Mouse (Mus musculus) liver, embryonic 13.5 days (tissue): Measurements from ENCODE around the gene Klf9. TPM values are rescaled to one million over a fixed set of nuclear protein-coding genes. Genes with fewer than 3 reads are reported as not detected.
"Not testable (repeated sequence)": the region's sequence is repeated elsewhere in the genome, so short reads cannot be mapped to it uniquely, and the experiment has no call there.

Experiments
- ATAC-seq: fragments of 200-750 bp; cut with Nextera tagmentation; 2 replicates; pipeline ENCODE4 v1.8.0; 2017; ENCODE audit warnings: low read depth, mild to moderate bottlenecking, moderate number of reproducible peaks, moderate library complexity
- DNase-seq: peaks from one replicate; pipeline ENCODE4 v3.0.0; 2022
- H3K27ac ChIP-seq: fragments of 300-500 bp; sonication (generic); 2 replicates; pipeline ENCODE4 v1.5.1; 2015; ENCODE audit warnings: moderate library complexity, mild to moderate bottlenecking, inconsistent platforms
- H3K27me3 ChIP-seq: fragments of 300-500 bp; sonication (generic); 2 replicates; pipeline ENCODE4 v1.6.1; 2015; ENCODE audit warnings: mild to moderate bottlenecking, inconsistent platforms
- H3K36me3 ChIP-seq: fragments of 300-500 bp; sonication (generic); 2 replicates; pipeline ENCODE4 v1.6.1; 2015; ENCODE audit warnings: mild to moderate bottlenecking, inconsistent platforms
- H3K4me1 ChIP-seq: fragments of 300-500 bp; sonication (generic); replicated peaks from 2 replicates; pipeline ENCODE4 v1.6.1; 2015; ENCODE audit warnings: inconsistent platforms
- H3K4me2 ChIP-seq: fragments of 300-500 bp; sonication (generic); 2 replicates; pipeline ENCODE4 v1.6.1; 2015; ENCODE audit warnings: inconsistent platforms, mild to moderate bottlenecking, moderate library complexity
- H3K4me3 ChIP-seq: fragments of 300-500 bp; sonication (generic); replicated peaks from 2 replicates; pipeline ENCODE4 v1.5.1; 2015; ENCODE audit warnings: mild to moderate bottlenecking, inconsistent platforms
- H3K9ac ChIP-seq: fragments of 300-500 bp; sonication (generic); 2 replicates; pipeline ENCODE4 v1.6.1; 2015; ENCODE audit warnings: mild to moderate bottlenecking, inconsistent platforms
- H3K9me3 ChIP-seq: fragments of 300-500 bp; sonication (generic); replicated peaks from 2 replicates; pipeline ENCODE4 v1.6.1; 2016; ENCODE audit warnings: inconsistent platforms
- WGBS: fragments of 180-500 bp; shearing (Covaris S2); methylation state at CpG from one replicate; pipeline ENCODE4 v1.1.7; 2015; ENCODE audit not compliant: insufficient replicate concordance; 5-methylcytosine and 5-hydroxymethylcytosine counted together
- polyA plus RNA-seq: library from polyadenylated mRNA; unstranded; fragments of >200 nt; fragmentation: Nextera tagmentation; extraction: Ambion mirVana; gene quantifications from 2 replicates; pipeline ENCODE4 v1.2.1, GENCODE M21; 2015

Klf9 gene
- polyA plus RNA-seq, 1 experiment from 2014 or later = 1.6 TPM

DNA sequence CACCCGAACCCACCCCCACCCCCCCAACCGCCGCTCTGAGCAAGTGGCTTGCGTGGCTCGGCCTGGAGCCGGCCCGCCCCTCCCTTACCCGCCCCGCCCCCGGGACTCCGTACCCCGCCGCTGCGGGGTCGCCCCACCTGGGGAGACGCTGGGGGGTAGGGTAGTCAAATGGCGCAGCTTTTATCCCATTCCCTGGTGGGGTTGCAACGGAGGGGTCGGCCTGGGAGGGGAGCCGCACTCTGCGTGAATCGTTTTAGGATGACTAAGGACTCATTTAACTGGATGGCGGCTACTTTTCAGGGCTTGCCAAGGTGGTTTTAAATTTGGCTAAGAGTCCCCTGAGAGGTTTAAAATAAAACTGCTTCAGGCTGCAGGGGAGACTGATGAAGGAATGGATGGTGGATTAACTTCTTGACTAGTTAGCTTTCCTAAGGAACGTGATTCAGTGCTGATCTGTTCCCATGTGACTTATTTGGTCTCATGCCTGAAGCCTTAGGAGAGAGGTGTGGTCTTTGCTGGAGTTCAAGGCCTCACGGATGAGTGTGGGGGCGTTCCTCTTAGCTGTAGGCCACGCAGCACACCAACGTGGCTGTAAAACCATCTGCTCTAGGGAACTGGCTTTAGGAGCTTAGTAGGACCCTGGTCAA lies 1.5 kb downstream of the Klf9 start:
- Histone ChIP-seq H3K4me1 (peaks cover 64% of the 10 kb centered on the region), H3K9me3 (no peaks in the 10 kb centered on the region), H3K4me3 (peak overlapping the region; percentile 71), H3K4me2 (peak overlapping the region; percentile 99), H3K36me3 (no peaks in the 10 kb centered on the region), H3K27me3 (peaks cover 13% of the 10 kb centered on the region), H3K9ac (peak overlapping the region; percentile 77), H3K27ac (no peak overlapping the region)
- 3% methylated on average over 28 of the region's 28 CpGs for WGBS
- DNase-seq (no peak), ATAC-seq (no peak)

DNA sequence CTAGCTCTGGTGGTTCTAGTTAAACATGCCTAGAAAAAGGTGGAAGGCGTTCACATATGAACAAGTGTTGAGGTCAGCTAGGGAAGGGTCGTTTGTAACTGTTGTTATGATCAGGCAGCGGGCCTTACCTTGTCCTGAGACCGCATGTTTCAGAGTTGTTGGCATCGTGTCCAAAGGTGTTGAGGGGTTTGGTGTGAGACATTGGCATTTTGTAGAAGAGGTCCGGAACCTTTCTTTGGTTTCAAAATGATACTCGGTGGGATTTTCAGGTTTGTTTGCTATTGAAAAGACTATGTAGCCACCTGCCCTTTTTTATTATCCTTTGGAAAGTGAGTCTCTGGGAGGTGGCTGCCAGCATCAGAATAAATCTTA lies 2.0 kb downstream of the Klf9 start:
- Histone ChIP-seq H3K9ac (peak overlapping the region; percentile 77; the same call in 1 of the 2 replicates), H3K27me3 (peaks cover 9% of the 10 kb centered on the region), H3K4me1 (peaks cover 66% of the 10 kb centered on the region), H3K9me3 (no peaks in the 10 kb centered on the region), H3K36me3 (no peaks in the 10 kb centered on the region), H3K27ac (no peak overlapping the region), H3K4me3 (peak overlapping the region; percentile 71), H3K4me2 (peak overlapping the region; percentile 99)
- 63% methylated on average over 7 of the region's 7 CpGs for WGBS
- DNase-seq (no peak), ATAC-seq (no peak)

GRCm38 (mm10) chr19:23143541-23143940 lies 2.5 kb downstream of the Klf9 start:
- ATAC-seq = no peak
- Histone ChIP-seq H3K36me3 (no peaks in the 10 kb centered on the region), H3K4me2 (peak overlapping the region; percentile 99), H3K9me3 (no peaks in the 10 kb centered on the region), H3K4me3 (peak overlapping the region; percentile 71; the same call in 1 of the 2 replicates), H3K9ac (no peak overlapping the region), H3K27me3 (peaks cover 5% of the 10 kb centered on the region; the same call in 1 of the 2 replicates), H3K4me1 (peaks cover 66% of the 10 kb centered on the region), H3K27ac (no peak overlapping the region)
- no peak for DNase-seq
- 73% methylated on average over 8 of the region's 8 CpGs for WGBS

DNA sequence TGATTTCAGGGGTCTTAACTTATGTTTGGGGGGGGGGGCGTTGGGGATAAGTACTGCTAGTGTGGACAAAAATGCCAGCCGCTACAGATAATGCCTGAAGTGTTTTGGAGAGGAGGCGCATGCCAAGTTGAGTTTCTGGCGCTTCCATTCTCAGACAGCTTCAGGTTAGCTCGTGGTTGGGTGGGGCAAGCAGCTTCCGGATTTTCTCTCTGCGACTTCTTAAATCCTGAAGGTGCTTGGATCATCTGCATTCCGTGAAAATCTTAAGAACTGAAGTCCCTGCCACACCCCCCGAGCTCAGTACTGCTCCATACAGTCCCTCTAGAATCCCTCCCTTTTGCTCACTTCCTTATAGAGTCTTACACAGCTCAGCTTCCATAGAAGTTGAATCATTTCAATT lies 3.0 kb downstream of the Klf9 start:
- peaks cover 67% of the 10 kb centered on the region for H3K4me1 ChIP-seq
- H3K36me3 ChIP-seq = no peaks in the 10 kb centered on the region
- no peak for DNase-seq
- 52% methylated on average over 9 of the region's 9 CpGs for WGBS
- H3K9me3 ChIP-seq = no peaks in the 10 kb centered on the region
- H3K27me3 ChIP-seq = peaks cover 5% of the 10 kb centered on the region; the same call in 1 of the 2 replicates
- no peak overlapping the region for H3K4me3 ChIP-seq
- H3K4me2 ChIP-seq = no peak overlapping the region
- H3K9ac ChIP-seq = no peak overlapping the region
- ATAC-seq = no peak
- H3K27ac ChIP-seq = no peak overlapping the region

DNA sequence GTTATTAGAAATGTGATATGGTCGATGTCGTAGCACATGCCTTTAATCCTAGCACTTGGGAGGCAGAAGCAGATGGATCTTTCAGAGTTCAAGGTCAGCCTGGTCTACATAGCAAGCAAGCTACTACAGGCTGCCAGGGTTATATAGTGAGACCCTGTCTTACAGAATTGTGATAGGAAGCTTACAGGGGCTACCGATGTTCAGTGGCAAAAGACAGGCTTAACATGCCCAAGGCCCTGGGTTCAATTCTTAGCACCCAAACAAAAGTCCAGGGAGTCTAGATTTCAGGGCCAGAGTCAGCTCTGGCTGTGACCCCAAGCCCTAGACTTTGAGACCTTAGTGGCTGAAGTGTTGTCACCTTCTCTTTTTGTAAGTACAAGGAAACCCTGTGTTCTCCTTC lies 4.1 kb downstream of the Klf9 start:
- DNase-seq (no peak), ATAC-seq (no peak)
- Histone ChIP-seq H3K27me3 (peaks cover 5% of the 10 kb centered on the region; the same call in 1 of the 2 replicates), H3K4me1 (peaks cover 72% of the 10 kb centered on the region), H3K36me3 (no peaks in the 10 kb centered on the region), H3K4me2 (no peak overlapping the region), H3K9me3 (no peaks in the 10 kb centered on the region), H3K9ac (no peak overlapping the region), H3K27ac (no peak overlapping the region), H3K4me3 (no peak overlapping the region)
- WGBS = 88% methylated on average over 3 of the region's 3 CpGs

DNA sequence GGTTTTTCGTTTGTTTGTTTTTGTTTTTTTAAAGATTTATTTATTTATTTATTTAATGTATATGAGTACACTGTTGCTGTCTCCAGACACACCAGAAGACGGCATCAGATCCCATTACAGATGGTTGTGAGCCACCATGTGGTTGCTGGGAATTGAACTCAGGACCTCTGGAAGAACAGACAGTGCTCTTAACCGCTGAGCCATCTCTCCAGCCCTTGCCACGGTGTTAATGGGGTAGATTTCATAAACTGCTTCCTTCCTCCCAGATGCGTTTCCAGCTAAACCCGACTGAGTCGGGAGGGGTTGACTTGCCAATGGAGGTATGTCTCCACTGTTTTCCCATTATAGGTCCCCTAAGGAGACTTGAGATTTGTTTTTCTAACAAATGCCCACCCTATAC lies 4.5 kb downstream of the Klf9 start:
- H3K4me1 ChIP-seq = peaks cover 75% of the 10 kb centered on the region
- not testable (repeated sequence) for H3K4me2 ChIP-seq, H3K36me3 ChIP-seq, H3K9ac ChIP-seq, ATAC-seq, H3K27ac ChIP-seq, H3K9me3 ChIP-seq, DNase-seq, H3K27me3 ChIP-seq, H3K4me3 ChIP-seq
- WGBS = 77% methylated on average over 7 of the region's 7 CpGs

DNA sequence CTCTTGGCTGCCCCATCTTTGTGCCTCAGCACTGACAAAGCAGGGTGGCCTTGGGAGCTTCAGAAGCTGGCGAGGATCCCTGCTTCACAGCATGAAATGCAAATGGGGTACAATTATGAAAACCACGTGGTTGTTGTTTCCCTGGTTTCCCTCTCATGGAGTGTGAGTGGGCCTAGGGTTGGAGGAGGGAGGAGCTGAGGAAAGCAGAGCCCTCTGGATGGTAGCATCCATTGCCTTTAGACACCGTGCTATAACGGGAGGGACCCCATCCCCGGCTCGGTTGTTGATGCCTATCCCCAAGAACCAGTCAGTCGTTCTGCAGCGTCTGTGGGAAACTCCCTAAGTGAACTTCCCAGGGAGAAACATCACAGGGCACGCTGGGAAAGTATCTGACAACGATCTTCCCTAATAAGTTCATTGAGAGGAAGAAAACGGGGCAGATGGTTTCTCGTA lies 5.4 kb downstream of the Klf9 start:
- H3K9me3 ChIP-seq = no peaks in the 10 kb centered on the region
- H3K4me3 ChIP-seq = no peak overlapping the region
- 0 out of 2 replicates have a peak overlapping the region, but pooled peaks have one; percentile 41 for H3K9ac ChIP-seq
- no peak overlapping the region for H3K27ac ChIP-seq
- H3K36me3 ChIP-seq = no peaks in the 10 kb centered on the region
- ATAC-seq (no peak), DNase-seq (no peak)
- 0 out of 2 replicates have a peak overlapping the region, but pooled peaks have one; percentile 2 for H3K4me2 ChIP-seq
- WGBS = 63% methylated on average over 12 of the region's 12 CpGs
- peaks cover 5% of the 10 kb centered on the region; the same call in 1 of the 2 replicates for H3K27me3 ChIP-seq
- H3K4me1 ChIP-seq = peaks cover 79% of the 10 kb centered on the region

DNA sequence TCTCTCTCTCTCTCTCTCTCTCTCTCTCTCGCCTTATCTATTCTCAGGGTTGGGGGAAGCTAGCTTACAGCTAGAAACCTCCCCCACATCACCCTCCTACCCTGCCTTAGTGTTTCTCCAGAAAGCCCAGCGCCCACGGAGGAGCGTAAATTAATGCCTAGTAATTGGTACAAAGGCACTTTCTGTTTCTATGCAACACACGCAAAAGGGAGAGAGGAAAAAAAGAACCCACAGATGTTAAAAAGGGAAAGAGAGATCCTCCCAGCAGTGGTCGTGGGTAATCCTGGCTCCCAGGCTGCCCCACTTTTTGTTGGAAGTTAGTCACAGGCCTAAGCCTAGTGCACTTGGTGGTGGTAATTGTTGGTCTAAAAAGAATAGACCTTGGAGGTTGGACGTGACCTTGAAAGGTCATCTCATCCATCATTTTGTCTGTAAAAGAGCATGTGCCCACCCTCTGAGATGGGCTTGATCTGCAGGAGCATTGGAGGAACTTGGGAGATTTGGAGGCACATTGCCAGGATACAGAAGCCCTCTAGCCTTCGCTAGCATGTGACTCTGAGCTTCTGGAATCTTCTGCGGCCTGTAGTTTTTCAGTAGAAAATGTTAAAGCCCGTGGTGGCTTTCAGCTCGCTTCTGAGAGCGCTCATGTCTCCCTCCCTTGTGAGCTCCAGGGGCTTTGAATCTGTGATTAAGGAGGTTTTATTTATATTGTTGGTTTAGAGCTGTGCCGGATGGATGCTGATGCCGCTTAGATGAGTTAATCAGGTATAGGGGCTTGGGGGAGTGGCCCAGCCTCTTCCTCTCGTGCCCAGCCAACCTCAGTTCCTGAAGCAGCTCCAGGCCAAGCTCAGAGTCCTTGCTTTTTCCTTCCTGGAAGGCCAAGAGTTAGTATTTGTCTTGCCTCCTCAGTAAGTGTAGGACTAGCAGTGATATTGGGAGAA lies 6.3 kb downstream of the Klf9 start:
- WGBS = 68% methylated on average over 15 of the region's 15 CpGs
- Histone ChIP-seq H3K4me2 (0 out of 2 replicates have a peak overlapping the region, but pooled peaks have one; percentile 2), H3K27me3 (peaks cover 5% of the 10 kb centered on the region; the same call in 1 of the 2 replicates), H3K4me1 (peaks cover 79% of the 10 kb centered on the region), H3K27ac (no peak overlapping the region), H3K4me3 (no peak overlapping the region), H3K9ac (peak overlapping the region; percentile 41; the same call in 1 of the 2 replicates), H3K36me3 (no peaks in the 10 kb centered on the region), H3K9me3 (no peaks in the 10 kb centered on the region)
- ATAC-seq (no peak), DNase-seq (no peak)

GRCm38 (mm10) chr19:23149465-23150410 lies 8.7 kb downstream of the Klf9 start:
- H3K4me1 ChIP-seq = peaks cover 77% of the 10 kb centered on the region
- no peaks in the 10 kb centered on the region for H3K9me3 ChIP-seq
- no peak for DNase-seq
- ATAC-seq = no peak
- H3K27ac ChIP-seq = peak overlapping the region; percentile 83
- H3K9ac ChIP-seq = no peak overlapping the region
- H3K4me3 ChIP-seq = no peak overlapping the region
- WGBS = 57% methylated on average over 7 of the region's 7 CpGs
- H3K27me3 ChIP-seq = no peaks in the 10 kb centered on the region
- no peaks in the 10 kb centered on the region for H3K36me3 ChIP-seq
- no peak overlapping the region for H3K4me2 ChIP-seq

DNA sequence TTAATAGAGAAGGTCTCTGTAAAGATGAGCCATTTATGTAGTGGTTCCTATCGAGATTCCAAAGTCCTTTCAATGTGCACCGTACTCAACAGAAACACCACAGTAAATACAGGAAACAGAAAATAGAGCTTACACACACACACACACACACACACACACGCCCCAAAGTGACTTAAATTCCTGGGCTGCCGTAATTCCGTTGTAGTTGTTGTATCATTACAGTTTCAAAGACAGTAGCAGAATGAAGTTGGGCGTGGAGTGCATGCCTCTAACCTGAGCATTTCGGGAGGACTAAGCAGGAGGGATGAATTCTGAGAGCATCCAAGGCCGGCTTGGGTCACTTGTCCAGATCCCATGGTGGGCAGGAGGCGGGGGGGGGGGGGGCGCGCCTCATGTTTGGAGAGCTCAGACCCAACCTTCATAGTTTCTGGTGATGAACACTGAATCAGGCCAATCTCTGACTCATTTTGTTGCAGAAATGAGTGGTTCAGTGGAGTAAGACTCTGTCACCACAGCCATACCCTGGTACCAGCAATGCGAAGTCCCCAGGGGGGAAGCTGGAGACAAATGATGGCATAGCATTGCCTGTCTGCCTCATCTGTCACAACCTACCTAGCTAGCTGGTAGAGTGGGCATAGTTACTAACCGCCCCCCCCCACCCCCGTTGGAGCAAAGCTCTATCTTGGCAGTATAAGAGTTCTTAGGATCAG lies 9.7 kb downstream of the Klf9 start:
- peak overlapping the region; percentile 61; the same call in 1 of the 2 replicates for H3K9ac ChIP-seq
- DNase-seq (no peak), ATAC-seq (no peak)
- H3K4me3 ChIP-seq = no peak overlapping the region
- no peaks in the 10 kb centered on the region for H3K9me3 ChIP-seq
- 77% methylated on average over 14 of the region's 14 CpGs for WGBS
- H3K36me3 ChIP-seq = no peaks in the 10 kb centered on the region
- H3K4me1 ChIP-seq = peaks cover 84% of the 10 kb centered on the region
- H3K27me3 ChIP-seq = no peaks in the 10 kb centered on the region
- peak overlapping the region; percentile 65; the same call in 1 of the 2 replicates for H3K4me2 ChIP-seq
- H3K27ac ChIP-seq = peak overlapping the region; percentile 83
